Mouse (Mus musculus) ovary, postnatal 10 days (tissue): ENCODE measurements at regions not wholly inside any gene's neighbourhood (a gene's known extent, or its start where the extent isn't known, plus 50 kb on each side); places are given as distances from the start of the nearest gene placed in this dataset.

Experiments used
- DNase-seq: peaks from one replicate; pipeline ENCODE4 v3.0.0; 2022; ENCODE audit warnings: low spot score

GRCm38 (mm10) chr4:153019211-153019610 lies 463.4 kb downstream of the Ajap1 start:
- no peak for DNase-seq

GRCm38 (mm10) chr4:153018138-153018921 lies 464.3 kb downstream of the Ajap1 start:
- no peak for DNase-seq

DNA sequence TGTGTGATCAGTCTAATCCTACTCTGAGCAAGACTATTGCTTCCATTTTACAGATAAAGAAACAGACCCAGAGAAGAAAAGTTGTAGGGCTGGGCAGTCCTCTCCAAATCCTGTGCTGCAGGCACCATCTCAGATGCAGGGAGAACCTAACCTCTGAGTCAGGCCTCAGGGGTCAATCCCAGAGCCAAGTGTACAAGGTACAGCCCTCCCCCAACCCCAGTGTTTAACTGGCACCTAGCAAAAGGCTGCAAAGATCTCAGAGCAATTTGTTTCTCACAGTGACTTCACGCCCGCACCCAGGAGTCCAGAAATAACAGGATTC lies 464.8 kb downstream of the Ajap1 start:
- DNase-seq = no peak

- no peak for DNase-seq
Observed at GRCm38 (mm10) chr4:153003338-153003737, 479.3 kb downstream of the Ajap1 start.

GRCm38 (mm10) chr4:153002516-153002915 lies 480.1 kb downstream of the Ajap1 start:
- no peak for DNase-seq

- no peak for DNase-seq
Observed at GRCm38 (mm10) chr4:153001761-153002160, 480.9 kb downstream of the Ajap1 start.

GRCm38 (mm10) chr4:152999526-152999925 lies 483.1 kb downstream of the Ajap1 start:
- DNase-seq = no peak

DNA sequence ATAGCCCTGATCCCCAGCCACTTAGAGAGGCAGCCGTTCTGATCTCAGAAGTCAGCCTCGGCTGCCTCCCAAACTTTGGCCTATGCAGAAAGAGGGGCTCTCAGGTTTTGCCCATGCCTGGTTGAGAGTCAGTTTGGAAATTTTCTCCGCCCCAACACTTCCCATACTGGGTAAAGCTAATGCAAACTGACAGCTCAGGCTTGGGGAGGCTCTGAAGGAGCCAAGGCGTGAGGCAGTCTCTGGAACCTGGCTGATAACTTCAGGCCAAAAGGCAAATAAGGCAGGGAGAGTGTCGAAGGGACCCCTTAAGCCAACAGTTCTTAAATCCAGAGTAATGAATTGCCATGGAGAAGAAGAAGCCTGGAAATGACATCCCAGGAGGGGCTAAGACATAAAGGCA lies 485.4 kb downstream of the Ajap1 start:
- no peak for DNase-seq

- DNase-seq = no peak
Observed at GRCm38 (mm10) chr4:152996641-152997040, 486.0 kb downstream of the Ajap1 start.

GRCm38 (mm10) chr4:152995052-152995595 lies 487.5 kb downstream of the Ajap1 start:
- DNase-seq = no peak

GRCm38 (mm10) chr4:152994206-152994605 lies 488.4 kb downstream of the Ajap1 start:
- DNase-seq = no peak

GRCm38 (mm10) chr4:152990266-152990665 lies 492.3 kb downstream of the Ajap1 start:
- DNase-seq = no peak

GRCm38 (mm10) chr4:152987726-152988125 lies 494.9 kb downstream of the Ajap1 start:
- no peak for DNase-seq

- DNase-seq = no peak
Observed at GRCm38 (mm10) chr4:152975012-152975675, 497.5 kb upstream of the Kcnab2 start.

DNA sequence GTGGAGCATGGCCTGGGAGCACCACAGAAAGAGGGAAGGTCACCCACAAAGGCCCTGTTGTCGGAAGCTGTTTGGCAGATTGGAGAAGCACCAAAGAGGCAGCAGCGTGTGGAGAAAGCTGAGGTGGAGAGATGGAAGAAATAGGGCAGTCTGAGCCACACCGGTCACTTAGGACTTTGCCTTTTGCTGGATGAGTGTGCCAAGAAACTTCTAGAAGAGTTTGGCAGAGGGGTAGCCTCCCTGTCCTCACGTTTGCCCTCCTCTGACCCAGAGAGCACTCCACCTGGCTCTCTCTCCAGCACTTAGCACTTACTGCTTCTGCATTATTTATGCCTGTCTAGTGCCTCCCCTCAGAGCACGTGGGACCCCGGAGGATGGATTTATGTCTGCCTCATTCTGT lies 485.3 kb upstream of the Kcnab2 start:
- no peak for DNase-seq

- no peak for DNase-seq
Observed at GRCm38 (mm10) chr4:152962165-152962564, 484.5 kb upstream of the Kcnab2 start.

DNA sequence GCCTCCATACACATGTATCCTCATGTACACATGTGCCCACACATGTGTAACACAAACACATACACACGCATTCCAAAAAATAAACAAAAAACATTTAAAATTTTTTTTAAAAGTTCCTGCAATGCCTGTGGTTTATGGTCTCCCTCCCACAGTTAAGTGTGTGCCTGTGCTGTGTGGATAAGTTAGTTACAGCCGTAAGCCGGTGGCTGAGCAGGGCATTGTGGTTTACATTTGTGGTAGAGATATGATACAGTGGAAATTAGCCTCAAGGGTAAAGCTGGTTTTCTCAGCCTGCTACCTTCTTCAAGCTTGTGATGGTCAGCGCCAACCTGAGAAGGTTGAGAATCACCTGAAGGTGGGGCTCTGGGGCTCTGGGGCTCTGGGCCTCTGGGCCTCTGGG lies 484.0 kb upstream of the Kcnab2 start:
- DNase-seq = no peak

DNA sequence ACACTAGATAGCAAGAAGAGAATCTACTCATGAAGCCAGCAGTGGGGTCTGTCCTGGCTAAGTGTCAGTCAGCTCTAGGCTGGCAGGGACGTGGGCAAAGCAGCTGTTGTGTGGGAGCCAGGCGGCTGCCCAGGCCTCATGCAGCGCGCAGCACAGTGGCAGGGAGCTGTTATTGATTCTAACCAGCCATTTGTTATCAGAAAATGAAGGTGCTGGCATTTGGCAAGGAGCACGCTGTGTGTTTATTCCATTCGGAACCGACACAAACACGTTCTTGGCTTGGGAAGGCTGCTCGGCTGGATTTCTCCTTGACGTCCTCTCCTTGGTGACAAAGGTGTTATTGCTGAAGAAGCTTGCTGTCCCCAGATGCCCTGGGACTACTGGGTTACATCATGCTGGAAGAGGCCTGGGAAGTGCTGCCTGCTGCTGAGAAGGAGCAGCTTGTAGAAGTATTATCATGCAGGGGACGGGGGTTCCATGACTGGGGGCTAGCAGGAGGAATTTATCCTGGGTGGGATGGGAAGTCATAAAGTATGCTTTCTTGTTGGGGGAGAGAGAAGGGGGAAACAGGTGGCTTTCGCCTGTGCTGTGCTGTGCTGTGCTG lies 482.1 kb upstream of the Kcnab2 start:
- DNase-seq = no peak

DNA sequence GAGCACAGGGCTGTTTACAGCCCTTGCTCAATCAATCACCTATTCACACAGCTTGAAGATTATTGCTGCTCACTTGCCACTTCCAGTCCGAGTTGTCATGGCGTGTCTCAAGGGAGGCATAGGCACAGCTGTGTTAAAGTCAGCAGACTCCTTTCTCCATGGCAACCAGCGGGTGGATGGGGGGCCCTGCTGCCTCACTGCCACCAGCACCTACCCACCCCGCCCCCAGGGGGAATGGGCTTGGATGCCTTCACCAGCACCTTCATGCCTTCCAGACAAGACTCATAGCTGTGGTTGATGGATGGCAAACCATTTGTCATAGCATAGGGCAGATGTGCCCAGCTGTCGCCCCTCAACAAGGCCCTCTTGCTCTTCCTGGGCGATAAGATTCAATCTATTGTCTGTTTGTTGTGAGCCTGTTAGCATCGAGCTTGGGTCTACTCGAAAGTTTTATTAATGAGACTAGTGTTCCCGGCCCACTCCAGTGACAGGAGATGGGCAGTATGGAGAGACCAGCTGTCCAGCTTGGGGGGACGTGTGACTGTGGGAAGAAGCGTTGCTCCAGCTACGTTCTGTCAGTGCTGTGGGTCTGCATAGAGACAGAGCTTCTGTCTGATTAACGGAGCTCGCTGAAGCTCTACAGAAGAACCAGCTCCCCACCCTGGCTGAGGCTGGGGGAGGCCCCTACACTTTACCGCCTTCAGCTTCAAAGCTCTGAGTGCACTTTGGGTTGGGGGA lies 475.7 kb upstream of the Kcnab2 start:
- DNase-seq = no peak

GRCm38 (mm10) chr4:152948956-152949355 lies 471.3 kb upstream of the Kcnab2 start:
- DNase-seq = no peak

DNA sequence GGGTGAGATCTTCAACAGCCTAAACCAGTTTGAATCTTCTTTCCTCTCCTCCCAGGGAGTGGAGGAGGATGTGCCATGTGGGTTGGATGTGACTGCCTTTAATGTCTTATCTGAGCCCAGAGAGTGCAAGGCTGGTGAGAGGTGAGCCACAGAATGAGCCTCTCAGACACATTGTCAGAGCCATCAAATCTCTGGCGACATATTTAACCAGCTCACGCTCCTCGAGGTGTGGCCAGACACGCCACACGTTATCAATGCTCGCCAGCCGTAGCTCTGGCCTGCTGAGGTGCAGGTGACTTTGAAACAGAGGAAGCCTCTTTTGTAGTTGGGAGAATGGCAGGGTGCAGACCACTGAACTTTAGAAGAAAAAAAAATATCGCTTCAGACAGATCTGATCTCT lies 463.5 kb upstream of the Kcnab2 start:
- DNase-seq = no peak

GRCm38 (mm10) chr4:152936614-152937013 lies 458.9 kb upstream of the Kcnab2 start:
- DNase-seq = no peak
